Mouse (Mus musculus) heart, embryonic 16.5 days (tissue): ENCODE measurements around the gene Abcb9. TPM values are rescaled to one million over a fixed set of nuclear protein-coding genes. Genes with fewer than 3 reads are reported as not detected.
A peak's percentile ranks its signal among the peaks of the same experiment; 100 is the strongest.

ENCODE experiments used
- ATAC-seq: fragments of 200-750 bp; cut with Nextera tagmentation; replicated peaks from 2 replicates; pipeline ENCODE4 v1.8.0; 2017; ENCODE audit warnings: moderate number of reproducible peaks; ENCODE audit not compliant: insufficient read depth, low FRiP score; ENCODE audit errors: extremely low read depth
- H3K27ac ChIP-seq: fragments of 300-500 bp; sonication (generic); 2 replicates; pipeline ENCODE4 v1.5.1; 2014; ENCODE audit warnings: mild to moderate bottlenecking, low read length, control low read depth, moderate library complexity
- H3K27me3 ChIP-seq: fragments of 300-500 bp; sonication (generic); 2 replicates; pipeline ENCODE4 v1.6.1; 2014; ENCODE audit warnings: low read length, mixed read lengths; ENCODE audit not compliant: control insufficient read depth, insufficient read depth
- H3K36me3 ChIP-seq: fragments of 300-500 bp; sonication (generic); 2 replicates; pipeline ENCODE4 v1.6.1; 2014; ENCODE audit not compliant: control insufficient read depth, insufficient read depth
- H3K4me1 ChIP-seq: fragments of 300-500 bp; sonication (generic); 2 replicates; pipeline ENCODE4 v1.6.1; 2014; ENCODE audit warnings: low read length, mixed read lengths; ENCODE audit not compliant: control insufficient read depth, insufficient read depth
- H3K4me2 ChIP-seq: fragments of 300-500 bp; sonication (generic); 2 replicates; pipeline ENCODE4 v1.6.1; 2014; ENCODE audit warnings: low read depth, mild to moderate bottlenecking, control low read depth, low read length
- H3K4me3 ChIP-seq: fragments of 300-500 bp; sonication (generic); 2 replicates; pipeline ENCODE4 v1.5.1; 2014; ENCODE audit warnings: mild to moderate bottlenecking, control low read depth, low read length
- H3K9ac ChIP-seq: fragments of 300-500 bp; sonication (generic); 2 replicates; pipeline ENCODE4 v1.6.1; 2014; ENCODE audit warnings: low read length, control low read depth
- H3K9me3 ChIP-seq: fragments of 300-500 bp; sonication (generic); replicated peaks from 2 replicates; pipeline ENCODE4 v1.6.1; 2016; ENCODE audit warnings: low read length; ENCODE audit not compliant: control insufficient read depth
- WGBS: fragments of 180-500 bp; shearing (Covaris S2); extraction: QIAGEN DNeasy Blood & Tissue Kit; methylation state at CpG from one replicate; pipeline ENCODE4 v1.1.7; 2014; 5-methylcytosine and 5-hydroxymethylcytosine counted together
- polyA plus RNA-seq: library from polyadenylated mRNA; unstranded; fragments of >200 nt; fragmentation: Nextera tagmentation; extraction: Ambion mirVana; gene quantifications from 2 replicates; pipeline ENCODE4 v1.2.1, GENCODE M21; 2015

The Abcb9 gene
- polyA plus RNA-seq, 1 experiment from 2014 or later = 7.2 TPM

- Histone ChIP-seq H3K27me3 (no peaks in the 10 kb centered on the region), H3K9ac (peak overlapping the region; percentile 59), H3K36me3 (peaks cover 3% of the 10 kb centered on the region; the same call in 1 of the 2 replicates), H3K4me3 (no peak overlapping the region), H3K27ac (peak overlapping the region; percentile 95), H3K4me2 (peak overlapping the region; percentile 40), H3K9me3 (no peaks in the 10 kb centered on the region), H3K4me1 (peaks cover 58% of the 10 kb centered on the region)
- peak; percentile 39; the same call in 1 of the 2 replicates for ATAC-seq
- 51% methylated on average over 15 of the region's 15 CpGs for WGBS
Observed at GRCm38 (mm10) chr5:124025587-124026441, 69.8 kb downstream of the Abcb9 start.

DNA sequence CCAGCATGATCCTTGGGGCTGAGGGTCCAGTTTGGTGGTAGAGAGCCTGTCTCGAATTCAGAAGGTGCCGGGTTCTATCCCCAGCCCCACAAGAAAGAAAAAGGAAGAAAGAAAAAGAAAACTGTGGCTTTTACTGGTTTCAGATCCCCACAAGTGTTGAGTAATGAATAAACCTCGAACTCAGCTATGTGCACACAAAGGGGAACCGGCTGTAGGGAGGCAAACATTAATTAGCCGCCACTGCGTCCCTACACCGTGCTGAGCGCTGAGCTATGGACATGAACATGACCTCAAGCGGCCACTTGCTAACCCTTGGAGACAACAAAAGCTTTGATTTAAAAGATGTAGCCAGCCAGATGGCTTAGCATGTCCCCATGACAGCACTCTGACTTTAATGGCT lies 70.5 kb downstream of the Abcb9 start:
- Histone ChIP-seq H3K9me3 (no peaks in the 10 kb centered on the region), H3K4me3 (no peak overlapping the region), H3K4me1 (peaks cover 62% of the 10 kb centered on the region), H3K27me3 (no peaks in the 10 kb centered on the region), H3K9ac (no peak overlapping the region), H3K27ac (peak overlapping the region; percentile 95), H3K4me2 (no peak overlapping the region), H3K36me3 (peaks cover 3% of the 10 kb centered on the region; the same call in 1 of the 2 replicates)
- WGBS = 72% methylated on average over 9 of the region's 9 CpGs
- no peak for ATAC-seq

GRCm38 (mm10) chr5:124024677-124025076 lies 70.9 kb downstream of the Abcb9 start:
- Histone ChIP-seq H3K9ac (no peak overlapping the region), H3K36me3 (peaks cover 3% of the 10 kb centered on the region; the same call in 1 of the 2 replicates), H3K27ac (peak overlapping the region; percentile 29), H3K9me3 (no peaks in the 10 kb centered on the region), H3K4me2 (no peak overlapping the region), H3K4me1 (peaks cover 62% of the 10 kb centered on the region), H3K4me3 (no peak overlapping the region), H3K27me3 (no peaks in the 10 kb centered on the region)
- 71% methylated on average over 6 of the region's 6 CpGs for WGBS
- no peak for ATAC-seq

GRCm38 (mm10) chr5:124022365-124022764 lies 73.2 kb downstream of the Abcb9 start:
- Histone ChIP-seq H3K4me2 (no peak overlapping the region), H3K36me3 (peaks cover 3% of the 10 kb centered on the region; the same call in 1 of the 2 replicates), H3K9me3 (no peaks in the 10 kb centered on the region), H3K4me3 (no peak overlapping the region), H3K9ac (no peak overlapping the region; the same call in 1 of the 2 replicates), H3K27ac (peak overlapping the region; percentile 49), H3K4me1 (peaks cover 63% of the 10 kb centered on the region), H3K27me3 (no peaks in the 10 kb centered on the region)
- WGBS = 36% methylated on average over 7 of the region's 7 CpGs
- no peak for ATAC-seq

DNA sequence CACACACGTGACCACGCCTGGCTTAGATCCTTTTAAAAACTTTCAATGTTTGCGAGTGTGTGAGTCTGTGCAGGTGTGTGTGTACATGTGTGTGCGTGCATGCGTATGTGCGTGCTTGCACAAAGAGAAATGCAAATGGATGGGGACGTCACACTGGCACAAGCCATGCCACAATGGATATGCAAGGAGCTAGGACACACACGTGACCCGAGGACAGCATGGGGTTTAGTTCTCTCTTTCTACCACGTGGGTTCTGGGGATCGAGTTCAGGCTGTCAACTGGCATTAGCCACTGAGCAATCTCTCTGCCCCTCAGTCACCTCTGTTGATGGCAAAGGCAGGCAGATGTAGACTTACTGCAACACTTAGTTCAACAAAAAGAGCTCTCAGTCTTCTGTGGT lies 73.9 kb downstream of the Abcb9 start:
- ATAC-seq = no peak
- Histone ChIP-seq H3K9ac (no peak overlapping the region), H3K27me3 (no peaks in the 10 kb centered on the region), H3K36me3 (peaks cover 3% of the 10 kb centered on the region; the same call in 1 of the 2 replicates), H3K4me1 (peaks cover 66% of the 10 kb centered on the region), H3K9me3 (no peaks in the 10 kb centered on the region), H3K4me2 (no peak overlapping the region), H3K27ac (peak overlapping the region; percentile 49), H3K4me3 (no peak overlapping the region)
- 82% methylated on average over 11 of the region's 11 CpGs for WGBS

GRCm38 (mm10) chr5:124021148-124021547 lies 74.5 kb downstream of the Abcb9 start:
- H3K27ac ChIP-seq = 0 out of 2 replicates have a peak overlapping the region, but pooled peaks have one; percentile 15
- H3K9me3 ChIP-seq = no peaks in the 10 kb centered on the region
- ATAC-seq = no peak
- 85% methylated on average over 11 of the region's 11 CpGs for WGBS
- no peak overlapping the region for H3K4me2 ChIP-seq
- H3K36me3 ChIP-seq = peaks cover 3% of the 10 kb centered on the region; the same call in 1 of the 2 replicates
- no peaks in the 10 kb centered on the region for H3K27me3 ChIP-seq
- H3K4me1 ChIP-seq = peaks cover 66% of the 10 kb centered on the region
- no peak overlapping the region for H3K9ac ChIP-seq
- no peak overlapping the region for H3K4me3 ChIP-seq

DNA sequence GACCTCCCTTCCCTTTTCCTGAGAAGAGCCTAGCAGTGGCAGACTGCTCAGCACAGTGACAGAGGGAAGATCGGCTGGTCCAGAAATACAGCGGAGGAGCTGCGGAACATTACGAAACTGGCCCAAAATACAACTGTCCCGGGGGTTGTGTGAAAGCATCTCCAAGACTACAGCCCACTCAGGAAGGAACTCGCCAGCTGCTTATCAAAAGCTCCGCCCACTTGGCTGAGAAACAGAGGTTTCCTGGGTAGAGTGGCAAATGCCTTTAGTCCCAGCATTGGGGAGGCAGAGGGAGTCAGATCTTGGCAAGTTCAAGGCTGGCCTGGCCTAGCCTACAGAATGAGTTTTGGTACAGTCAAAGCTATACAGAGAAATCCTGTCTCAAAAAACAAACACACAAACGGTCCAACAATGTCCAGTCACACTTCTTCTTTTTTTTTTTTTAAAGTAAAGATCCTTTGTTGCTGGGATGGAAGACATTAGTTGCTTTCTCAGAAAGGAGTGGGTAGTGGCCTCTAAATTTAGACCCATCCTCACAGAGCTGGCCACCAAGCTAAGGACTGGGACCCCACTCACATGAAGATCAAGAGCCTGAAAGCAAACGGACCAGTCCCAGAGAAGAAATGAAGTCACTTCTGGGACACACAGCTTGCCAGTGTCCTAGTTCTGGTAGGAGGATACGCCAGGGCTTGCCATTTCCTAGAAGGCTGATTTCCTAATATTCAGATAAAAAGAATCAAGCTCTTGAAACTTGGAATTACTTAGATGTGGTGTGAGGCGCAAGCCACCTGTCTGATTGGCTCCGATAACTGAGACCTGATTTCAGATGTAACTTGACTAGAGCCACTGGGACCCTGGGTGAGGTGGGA lies 76.0 kb downstream of the Abcb9 start:
- Histone ChIP-seq H3K27me3 (no peaks in the 10 kb centered on the region), H3K4me2 (peak overlapping the region; percentile 29), H3K36me3 (peaks cover 3% of the 10 kb centered on the region; the same call in 1 of the 2 replicates), H3K4me3 (no peak overlapping the region), H3K4me1 (peaks cover 61% of the 10 kb centered on the region), H3K9me3 (no peaks in the 10 kb centered on the region), H3K9ac (0 out of 2 replicates have a peak overlapping the region, but pooled peaks have one; percentile 20), H3K27ac (peak overlapping the region; percentile 68)
- 38% methylated on average over 12 of the region's 12 CpGs for WGBS
- ATAC-seq = peak; percentile 60

GRCm38 (mm10) chr5:124018651-124019050 lies 76.9 kb downstream of the Abcb9 start:
- Histone ChIP-seq H3K36me3 (peaks cover 3% of the 10 kb centered on the region; the same call in 1 of the 2 replicates), H3K9me3 (no peaks in the 10 kb centered on the region), H3K27ac (peak overlapping the region; percentile 68; the same call in 1 of the 2 replicates), H3K4me3 (no peak overlapping the region), H3K27me3 (no peaks in the 10 kb centered on the region), H3K4me2 (no peak overlapping the region; the same call in 1 of the 2 replicates), H3K4me1 (peaks cover 65% of the 10 kb centered on the region), H3K9ac (no peak overlapping the region)
- 76% methylated on average over 9 of the region's 9 CpGs for WGBS
- no peak for ATAC-seq
